Mouse (Mus musculus): Measurements from ENCODE around the gene Eml5. TPM values are rescaled to one million over a fixed set of nuclear protein-coding genes. Genes with fewer than 3 reads are reported as not detected.

Eml5 gene
- 2.5 and 3.6 TPM in 2 replicates for polyA plus RNA-seq (2015; fragmentation: Nextera tagmentation; extraction: Ambion mirVana)

GRCm38 (mm10) chr12:98900881-98901801, at the start of gene Eml5:
TSS of gene Eml5 (minus strand) at chr12:98901484.
- WGBS, result under 1% methylated on average over 89 of the region's 101 CpGs

GRCm38 (mm10) chr12:98932856-98933255, 31.6 kb upstream of the Eml5 start:
- Histone ChIP-seq H3K4me1 (no peaks in the 10 kb centered on the region), H3K36me3 (0 out of 2 replicates have a peak, but pooled peaks cover 3% of the 10 kb centered on the region)
- WGBS, result 83% methylated on average over 1 of the region's 1 CpGs

More at GRCm38 (mm10) chr12:98900881-98901801, at the start of gene Eml5:
- peak; percentile 93 for ATAC-seq (ENCODE audit: borderline replicate concordance, extremely low read depth, low FRiP score, low TSS enrichment)
- Histone ChIP-seq H3K27me3 (peaks cover 20% of the 10 kb centered on the region), H3K4me3 (peak within 1 kb of the TSS; percentile 78), H3K27ac (no peak within 1 kb of the TSS), H3K36me3 (no peaks in the 10 kb centered on the region), H3K9me3 (no peaks in the 10 kb centered on the region), H3K4me2 (peak within 1 kb of the TSS; percentile 97), H3K4me1 (0 out of 2 replicates have a peak, but pooled peaks cover 7% of the 10 kb centered on the region), H3K9ac (peak within 1 kb of the TSS; percentile 43)

GRCm38 (mm10) chr12:98932441-98932840, 31.2 kb upstream of the Eml5 start:
- Histone ChIP-seq H3K27ac (no peak overlapping the region), H3K27me3 (no peaks in the 10 kb centered on the region), H3K4me1 (no peaks in the 10 kb centered on the region), H3K4me3 (no peak overlapping the region), H3K4me2 (no peak overlapping the region), H3K36me3 (0 out of 2 replicates have a peak, but pooled peaks cover 3% of the 10 kb centered on the region), H3K9me3 (no peaks in the 10 kb centered on the region), H3K9ac (no peak overlapping the region)
- 87% methylated on average over 4 of the region's 4 CpGs for WGBS
- ATAC-seq (ENCODE audit: borderline replicate concordance, extremely low read depth, low FRiP score, low TSS enrichment), result no peak

More at GRCm38 (mm10) chr12:98932856-98933255, 31.6 kb upstream of the Eml5 start:
- Histone ChIP-seq H3K9ac (no peak overlapping the region), H3K27me3 (no peaks in the 10 kb centered on the region), H3K4me2 (no peak overlapping the region), H3K9me3 (no peaks in the 10 kb centered on the region), H3K4me3 (no peak overlapping the region), H3K27ac (no peak overlapping the region)
- no peak for ATAC-seq (ENCODE audit: borderline replicate concordance, extremely low read depth, low FRiP score, low TSS enrichment)

- H3K4me3 ChIP-seq, result no peak overlapping the region
- H3K27ac ChIP-seq, result no peak overlapping the region
- ATAC-seq (ENCODE audit: borderline replicate concordance, extremely low read depth, low FRiP score, low TSS enrichment), result no peak
- no peaks in the 10 kb centered on the region for H3K4me1 ChIP-seq
- H3K9me3 ChIP-seq, result no peaks in the 10 kb centered on the region
- 84% methylated on average over 4 of the region's 4 CpGs for WGBS
- no peaks in the 10 kb centered on the region for H3K27me3 ChIP-seq
- no peak overlapping the region for H3K9ac ChIP-seq
- H3K4me2 ChIP-seq, result no peak overlapping the region
- 0 out of 2 replicates have a peak, but pooled peaks cover 3% of the 10 kb centered on the region for H3K36me3 ChIP-seq
Observed at GRCm38 (mm10) chr12:98931174-98931573, 29.9 kb upstream of the Eml5 start.

- ATAC-seq (ENCODE audit: borderline replicate concordance, extremely low read depth, low FRiP score, low TSS enrichment), result peak; percentile 99
Observed at GRCm38 (mm10) chr12:98920194-98920991, 19.1 kb upstream of the Eml5 start, which contains the start of gene Ttc8. TSS of gene Ttc8 (plus strand) at chr12:98920574.

GRCm38 (mm10) chr12:98910096-98910495, 8.8 kb upstream of the Eml5 start:
- Histone ChIP-seq H3K27me3 (0 out of 2 replicates have a peak, but pooled peaks cover under 1% of the 10 kb centered on the region), H3K4me1 (no peaks in the 10 kb centered on the region), H3K27ac (no peak overlapping the region), H3K9ac (no peak overlapping the region), H3K36me3 (no peaks in the 10 kb centered on the region), H3K4me3 (no peak overlapping the region), H3K9me3 (no peaks in the 10 kb centered on the region), H3K4me2 (no peak overlapping the region)
- no peak for ATAC-seq (ENCODE audit: borderline replicate concordance, extremely low read depth, low FRiP score, low TSS enrichment)
- 60% methylated on average over 9 of the region's 9 CpGs for WGBS

More at GRCm38 (mm10) chr12:98920194-98920991, 19.1 kb upstream of the Eml5 start, which contains the start of gene Ttc8:
- Histone ChIP-seq H3K4me2 (peak within 1 kb of the TSS; percentile 83), H3K27ac (peak within 1 kb of the TSS; percentile 60), H3K4me3 (peak within 1 kb of the TSS; percentile 63), H3K36me3 (no peaks in the 10 kb centered on the region), H3K9me3 (no peaks in the 10 kb centered on the region), H3K27me3 (0 out of 2 replicates have a peak, but pooled peaks cover 4% of the 10 kb centered on the region), H3K4me1 (no peaks in the 10 kb centered on the region; the same call in 1 of the 2 replicates), H3K9ac (peak within 1 kb of the TSS; percentile 67)
- under 1% methylated on average over 35 of the region's 35 CpGs for WGBS

- 70% methylated on average over 5 of the region's 5 CpGs for WGBS
- Histone ChIP-seq H3K9me3 (no peaks in the 10 kb centered on the region), H3K9ac (no peak overlapping the region), H3K27me3 (peaks cover 8% of the 10 kb centered on the region), H3K36me3 (no peaks in the 10 kb centered on the region), H3K4me1 (0 out of 2 replicates have a peak, but pooled peaks cover 3% of the 10 kb centered on the region), H3K4me3 (no peak overlapping the region), H3K4me2 (no peak overlapping the region), H3K27ac (no peak overlapping the region)
- no peak for ATAC-seq (ENCODE audit: borderline replicate concordance, extremely low read depth, low FRiP score, low TSS enrichment)
Observed at GRCm38 (mm10) chr12:98905466-98905865, 4.2 kb upstream of the Eml5 start.

- no peaks in the 10 kb centered on the region for H3K36me3 ChIP-seq
- H3K4me2 ChIP-seq, result peak overlapping the region; percentile 97
- 0 out of 2 replicates have a peak, but pooled peaks cover 7% of the 10 kb centered on the region for H3K4me1 ChIP-seq
- H3K9ac ChIP-seq, result peak overlapping the region; percentile 43
- WGBS, result 3% methylated on average over 31 of the region's 31 CpGs
- peaks cover 20% of the 10 kb centered on the region for H3K27me3 ChIP-seq
- no peak for ATAC-seq (ENCODE audit: borderline replicate concordance, extremely low read depth, low FRiP score, low TSS enrichment)
- no peaks in the 10 kb centered on the region for H3K9me3 ChIP-seq
- H3K4me3 ChIP-seq, result peak overlapping the region; percentile 78
- no peak overlapping the region for H3K27ac ChIP-seq
Observed at GRCm38 (mm10) chr12:98900341-98900880, 873 bp downstream of the Eml5 start.

- H3K9me3 ChIP-seq, result no peaks in the 10 kb centered on the region
- 76% methylated on average over 6 of the region's 6 CpGs for WGBS
- H3K4me3 ChIP-seq, result no peak overlapping the region
- peaks cover 20% of the 10 kb centered on the region for H3K27me3 ChIP-seq
- no peaks in the 10 kb centered on the region for H3K36me3 ChIP-seq
- H3K4me2 ChIP-seq, result no peak overlapping the region
- no peak for ATAC-seq (ENCODE audit: borderline replicate concordance, extremely low read depth, low FRiP score, low TSS enrichment)
- no peak overlapping the region for H3K27ac ChIP-seq
- H3K4me1 ChIP-seq, result 0 out of 2 replicates have a peak, but pooled peaks cover 7% of the 10 kb centered on the region
- H3K9ac ChIP-seq, result no peak overlapping the region
Observed at GRCm38 (mm10) chr12:98899676-98900075, 1.6 kb downstream of the Eml5 start.

GRCm38 (mm10) chr12:98896761-98897160, 4.5 kb downstream of the Eml5 start:
- no peak for ATAC-seq (ENCODE audit: borderline replicate concordance, extremely low read depth, low FRiP score, low TSS enrichment)
- no peaks in the 10 kb centered on the region for H3K9me3 ChIP-seq
- H3K4me1 ChIP-seq, result 0 out of 2 replicates have a peak, but pooled peaks cover 7% of the 10 kb centered on the region
- H3K27me3 ChIP-seq, result peaks cover 20% of the 10 kb centered on the region
- no peak overlapping the region for H3K4me2 ChIP-seq
- WGBS, result 85% methylated on average over 1 of the region's 1 CpGs
- H3K4me3 ChIP-seq, result no peak overlapping the region
- no peak overlapping the region for H3K27ac ChIP-seq
- H3K36me3 ChIP-seq, result no peaks in the 10 kb centered on the region
- H3K9ac ChIP-seq, result no peak overlapping the region

- WGBS, result 2% methylated on average over 1 of the region's 1 CpGs
- no peaks in the 10 kb centered on the region for H3K27me3 ChIP-seq
- H3K36me3 ChIP-seq, result no peaks in the 10 kb centered on the region
- no peaks in the 10 kb centered on the region for H3K4me1 ChIP-seq
- H3K4me3 ChIP-seq, result no peak overlapping the region
- ATAC-seq (ENCODE audit: borderline replicate concordance, extremely low read depth, low FRiP score, low TSS enrichment), result no peak
- H3K4me2 ChIP-seq, result no peak overlapping the region
- H3K9me3 ChIP-seq, result no peaks in the 10 kb centered on the region
- H3K9ac ChIP-seq, result no peak overlapping the region
- no peak overlapping the region for H3K27ac ChIP-seq
Observed at GRCm38 (mm10) chr12:98884515-98884914, 16.8 kb downstream of the Eml5 start.

All from lung, embryonic 15.5 days (tissue).